Mouse (Mus musculus) CH12.LX (cell line): ENCODE measurements around the gene Sos2. TPM values are rescaled to one million over a fixed set of nuclear protein-coding genes. Genes with fewer than 3 reads are reported as not detected.

Experiments used
- DNase-seq: peaks from one replicate; pipeline ENCODE4 v3.0.0-alpha.2; 2013; ENCODE audit errors: extremely low read depth
- H3K27ac ChIP-seq: 2 replicates; pipeline ENCODE4 v1.5.1; 2012; ENCODE audit warnings: low read depth, mild to moderate bottlenecking, control low read depth, moderate library complexity; ENCODE audit not compliant: insufficient read depth
- H3K27me3 ChIP-seq: replicated peaks from 2 replicates; pipeline ENCODE3; 2012; ENCODE audit warnings: inconsistent platforms
- H3K36me3 ChIP-seq, 2 experiments: replicated peaks in 1 of 2; 2 replicates each; pipeline versions ENCODE3 to v1.6.1; 2012; ENCODE audit warnings: inconsistent platforms in 1 of 2, low read length in 1 of 2, mild to moderate bottlenecking in 1 of 2, mixed read lengths in 1 of 2, moderate library complexity in 1 of 2; ENCODE audit not compliant: control insufficient read depth in 1 of 2, insufficient read depth in 1 of 2
- H3K4me1 ChIP-seq, 2 experiments: 2 replicates each; pipeline ENCODE4 v1.6.1; 2012; ENCODE audit warnings: inconsistent platforms in 1 of 2, moderate library complexity in 1 of 2; ENCODE audit not compliant: insufficient read depth in 2 of 2, control insufficient read depth in 1 of 2
- H3K4me2 ChIP-seq: 2 replicates; pipeline ENCODE4 v1.6.1; 2012; ENCODE audit warnings: low read depth, mild to moderate bottlenecking, control low read depth; ENCODE audit not compliant: poor library complexity, insufficient read depth, severe bottlenecking
- H3K4me3 ChIP-seq, 3 experiments: fragments of 150-350 bp in 1 of 3; sonication (generic) in 1 of 3; replicated peaks in 1 of 3; 2 replicates each; pipeline versions ENCODE3 to v1.5.1; 2011 to 2012; ENCODE audit warnings: low read depth in 2 of 3, low read length in 2 of 3, mild to moderate bottlenecking in 2 of 3, moderate library complexity in 2 of 3, control low read depth in 1 of 3, improper control_type of control experiment in 1 of 3, inconsistent platforms in 1 of 3, mixed read lengths in 1 of 3; ENCODE audit not compliant: poor library complexity in 1 of 3
- H3K79me2 ChIP-seq: replicated peaks from 2 replicates; pipeline ENCODE4 v1.6.1; 2012; ENCODE audit warnings: mild to moderate bottlenecking, moderate library complexity; ENCODE audit not compliant: control insufficient read depth, poor library complexity, insufficient read depth, severe bottlenecking; ENCODE audit errors: extremely low read depth
- H3K9ac ChIP-seq: 2 replicates; pipeline ENCODE4 v1.6.1; 2012; ENCODE audit warnings: low read depth, mild to moderate bottlenecking, control low read depth, moderate library complexity; ENCODE audit not compliant: insufficient read depth
- H3K9me3 ChIP-seq: replicated peaks from 2 replicates; pipeline ENCODE3; 2012; ENCODE audit warnings: low read length, inconsistent platforms, mixed read lengths
- BHLHE40 ChIP-seq: IDR thresholded peaks from 2 replicates; pipeline ENCODE4 v1.6.1; 2011; ENCODE audit warnings: mild to moderate bottlenecking, low read depth, low read length, improper control_type of control experiment
- CHD1 ChIP-seq: IDR thresholded peaks from 2 replicates; pipeline ENCODE4 v1.6.1; 2012; ENCODE audit warnings: low read depth, low read length, improper control_type of control experiment, inconsistent platforms
- CHD2 ChIP-seq: IDR thresholded peaks from 2 replicates; pipeline ENCODE4 v1.6.1; 2011; ENCODE audit warnings: low read length, improper control_type of control experiment
- CTCF ChIP-seq, 2 experiments: IDR thresholded peaks in 1 of 2; conservative IDR thresholded peaks in 1 of 2; 2 replicates each; pipeline ENCODE4 v1.5.1; 2011 to 2012; ENCODE audit warnings: low read depth in 2 of 2, low read length in 2 of 2, improper control_type of control experiment in 1 of 2, inconsistent platforms in 1 of 2, mild to moderate bottlenecking in 1 of 2, moderate library complexity in 1 of 2
- E2F4 ChIP-seq: IDR thresholded peaks from 2 replicates; pipeline ENCODE4 v1.6.1; 2011; ENCODE audit warnings: low read depth, low read length, improper control_type of control experiment; ENCODE audit not compliant: insufficient replicate concordance
- ELF1 ChIP-seq: IDR thresholded peaks from 2 replicates; pipeline ENCODE4 v1.6.1; 2014; ENCODE audit warnings: low read depth, mild to moderate bottlenecking, inconsistent platforms, low read length, improper control_type of control experiment
- EP300 ChIP-seq: IDR thresholded peaks from 2 replicates; pipeline ENCODE4 v1.6.1; 2011; ENCODE audit warnings: low read length, improper control_type of control experiment
- ETS1 ChIP-seq: conservative IDR thresholded peaks from 2 replicates; pipeline ENCODE4 v1.6.1; 2012; ENCODE audit warnings: low read depth, mild to moderate bottlenecking, inconsistent platforms, low read length, improper control_type of control experiment, moderate library complexity
- GABPA ChIP-seq: IDR thresholded peaks from 2 replicates; pipeline ENCODE4 v1.6.1; 2012; ENCODE audit warnings: low read depth, low read length, improper control_type of control experiment, inconsistent platforms; ENCODE audit not compliant: insufficient replicate concordance
- HCFC1 ChIP-seq: IDR thresholded peaks from 2 replicates; pipeline ENCODE4 v1.6.1; 2012; ENCODE audit warnings: low read depth, mild to moderate bottlenecking, inconsistent platforms, low read length, improper control_type of control experiment
- IRF4 ChIP-seq: IDR thresholded peaks from 2 replicates; pipeline ENCODE4 v1.6.1; 2014; ENCODE audit warnings: low read depth, mild to moderate bottlenecking, inconsistent platforms, low read length, improper control_type of control experiment
- JUN ChIP-seq: IDR thresholded peaks from 2 replicates; pipeline ENCODE4 v1.6.1; 2011; ENCODE audit warnings: low read depth, mild to moderate bottlenecking, low read length, improper control_type of control experiment, moderate library complexity; ENCODE audit not compliant: insufficient read depth
- JUND ChIP-seq: conservative IDR thresholded peaks from 2 replicates; pipeline ENCODE4 v1.6.1; 2011; ENCODE audit warnings: low read depth, low read length, improper control_type of control experiment
- KAT2A ChIP-seq: IDR thresholded peaks from 2 replicates; pipeline ENCODE4 v1.6.1; 2012; ENCODE audit warnings: low read length, improper control_type of control experiment, inconsistent platforms; ENCODE audit not compliant: insufficient replicate concordance
- MAFK ChIP-seq: IDR thresholded peaks from 2 replicates; pipeline ENCODE4 v1.6.1; 2011; ENCODE audit warnings: low read length, improper control_type of control experiment; ENCODE audit not compliant: insufficient replicate concordance
- MAX ChIP-seq: IDR thresholded peaks from 2 replicates; pipeline ENCODE4 v1.6.1; 2011; ENCODE audit warnings: low read length, improper control_type of control experiment
- MAZ ChIP-seq: IDR thresholded peaks from 2 replicates; pipeline ENCODE4 v1.6.1; 2012; ENCODE audit warnings: low read depth, mild to moderate bottlenecking, inconsistent platforms, low read length, improper control_type of control experiment, moderate library complexity
- MEF2A ChIP-seq: IDR thresholded peaks from 2 replicates; pipeline ENCODE4 v1.6.1; 2014; ENCODE audit warnings: low read depth, mild to moderate bottlenecking, inconsistent platforms, low read length, improper control_type of control experiment, borderline replicate concordance
- MXI1 ChIP-seq: IDR thresholded peaks from 2 replicates; pipeline ENCODE4 v1.6.1; 2011; ENCODE audit warnings: mild to moderate bottlenecking, low read depth, low read length, improper control_type of control experiment
- MYC ChIP-seq: IDR thresholded peaks from 2 replicates; pipeline ENCODE4 v1.6.1; 2011; ENCODE audit warnings: low read depth, mild to moderate bottlenecking, improper control_type of control experiment, low read length
- NELFE ChIP-seq: IDR thresholded peaks from 2 replicates; pipeline ENCODE4 v1.6.1; 2011; ENCODE audit warnings: low read depth, low read length, improper control_type of control experiment
- NRF1 ChIP-seq: IDR thresholded peaks from 2 replicates; pipeline ENCODE4 v1.6.1; 2014; ENCODE audit warnings: low read depth, mild to moderate bottlenecking, inconsistent platforms, low read length, improper control_type of control experiment, moderate library complexity
- PAX5 ChIP-seq: IDR thresholded peaks from 2 replicates; pipeline ENCODE4 v1.6.1; 2012; ENCODE audit warnings: low read length, inconsistent platforms, mixed read lengths
- POLR2A ChIP-seq: IDR thresholded peaks from 2 replicates; pipeline ENCODE4 v1.6.1; 2011; ENCODE audit warnings: low read depth, mild to moderate bottlenecking, improper control_type of control experiment, low read length
- POLR2AphosphoS2 ChIP-seq: IDR thresholded peaks from 2 replicates; pipeline ENCODE4 v1.6.1; 2011; ENCODE audit warnings: low read depth, low read length, improper control_type of control experiment
- RAD21 ChIP-seq: IDR thresholded peaks from 2 replicates; pipeline ENCODE4 v1.6.1; 2011; ENCODE audit warnings: low read depth, mild to moderate bottlenecking, low read length, improper control_type of control experiment, moderate library complexity
- RCOR1 ChIP-seq: conservative IDR thresholded peaks from 2 replicates; pipeline ENCODE4 v1.6.1; 2012; ENCODE audit warnings: low read depth, mild to moderate bottlenecking, inconsistent platforms, low read length, improper control_type of control experiment
- SIN3A ChIP-seq: IDR thresholded peaks from 2 replicates; pipeline ENCODE4 v1.6.1; 2012; ENCODE audit warnings: low read length, improper control_type of control experiment, inconsistent platforms
- SMC3 ChIP-seq: IDR thresholded peaks from 2 replicates; pipeline ENCODE4 v1.6.1; 2011; ENCODE audit warnings: low read depth, low read length, improper control_type of control experiment
- TBP ChIP-seq: conservative IDR thresholded peaks from 2 replicates; pipeline ENCODE4 v1.6.1; 2011; ENCODE audit warnings: low read depth, low read length, improper control_type of control experiment
- TCF12 ChIP-seq: IDR thresholded peaks from 2 replicates; pipeline ENCODE4 v1.6.1; 2014; ENCODE audit warnings: low read depth, mild to moderate bottlenecking, inconsistent platforms, low read length, improper control_type of control experiment
- UBTF ChIP-seq: IDR thresholded peaks from 2 replicates; pipeline ENCODE4 v1.6.1; 2012; ENCODE audit warnings: low read depth, mild to moderate bottlenecking, inconsistent platforms, low read length, improper control_type of control experiment, moderate library complexity
- USF1 ChIP-seq: IDR thresholded peaks from 2 replicates; pipeline ENCODE4 v1.6.1; 2014; ENCODE audit warnings: low read depth, mild to moderate bottlenecking, inconsistent platforms, low read length, improper control_type of control experiment
- USF2 ChIP-seq: conservative IDR thresholded peaks from 2 replicates; pipeline ENCODE4 v1.6.1; 2011; ENCODE audit warnings: low read depth, low read length, improper control_type of control experiment
- ZC3H11A ChIP-seq: IDR thresholded peaks from 2 replicates; pipeline ENCODE4 v1.6.1; 2012; ENCODE audit warnings: low read depth, mild to moderate bottlenecking, inconsistent platforms, low read length, improper control_type of control experiment
- ZKSCAN1 ChIP-seq: IDR thresholded peaks from 2 replicates; pipeline ENCODE4 v1.6.1; 2012; ENCODE audit warnings: low read depth, inconsistent platforms, low read length, improper control_type of control experiment, borderline replicate concordance
- ZMIZ1 ChIP-seq: IDR thresholded peaks from 2 replicates; pipeline ENCODE4 v1.6.1; 2012; ENCODE audit warnings: low read depth, mild to moderate bottlenecking, inconsistent platforms, low read length, improper control_type of control experiment
- ZNF384 ChIP-seq: IDR thresholded peaks from 2 replicates; pipeline ENCODE4 v1.6.1; 2012; ENCODE audit warnings: low read depth, low read length, improper control_type of control experiment, inconsistent platforms
- dilution Hi-C: fragments of 300-500 bp; cut with MboI; formaldehyde crosslinking; loops from 2 replicates; pipeline ENCODE4 v1.14.3; 2020; ENCODE audit warnings: low sequenced_read_pairs; ENCODE audit not compliant: extremely low pct_unique_long_range_greater_than_20kb, extremely low pct_ligation_motif_present
- in situ Hi-C: fragments of 300-500 bp; cut with MboI; formaldehyde crosslinking; loops from 3 replicates; pipeline ENCODE4 v1.14.3; 2019; ENCODE audit warnings: low sequenced_read_pairs, low pct_ligation_motif_present, low pct_unique_long_range_greater_than_20kb, mixed read lengths
- polyA plus RNA-seq: library from polyadenylated mRNA; unstranded; fragments of >175 nt; gene quantifications from 2 replicates; pipeline ENCODE4 v1.2.1, GENCODE M21; 2012; ENCODE audit warnings: low read depth; ENCODE audit not compliant: insufficient read length
- total RNA-seq, 2 experiments: library from RNA; depleted of rRNA; stranded (reverse); fragments of 300-350 nt in 1 of 2; fragments of >200 nt in 1 of 2; gene quantifications; 2 replicates each; pipeline ENCODE4 v1.2.3; 2012 to 2014

Sos2 gene
- total and polyA plus RNA-seq, 3 experiments: 7.9 to 10.3 (median 9.6) TPM

GRCm38 (mm10) chr12:69582613-69583269, 98.9 kb downstream of the Sos2 start, which contains the start of gene Vcpkmt:
Gene Vcpkmt (minus strand): TSS chr12:69583028.
- H3K4me3 ChIP-seq: peak within 1 kb of the TSS; percentile 72 to 96 (median 79)
- TF ChIP-seq KAT2A (0 out of 2 replicates have a peak, but pooled peaks have one; percentile 46), POLR2AphosphoS2 (peak; percentile 86; the same call in 1 of the 2 replicates), USF1 (no peak), MAZ (0 out of 2 replicates have a peak, but pooled peaks have one; percentile 34), BHLHE40 (peak; percentile 81), NRF1 (peak; percentile 97), MAFK (no peak), JUND (no peak), TBP (peak; percentile 72; the same call in 1 of the 2 replicates), ZKSCAN1 (no peak), MAX (peak; percentile 84), IRF4 (no peak; the same call in 1 of the 2 replicates), POLR2A (peak; percentile 91), TCF12 (peak; percentile 81), MXI1 (peak; percentile 92), CHD1 (no peak), RCOR1 (no peak; the same call in 1 of the 2 replicates), JUN (no peak), ZNF384 (no peak), SMC3 (0 out of 2 replicates have a peak, but pooled peaks have one; percentile 3), EP300 (no peak), ZMIZ1 (peak; percentile 84), UBTF (peak; percentile 67; the same call in 1 of the 2 replicates), USF2 (no peak), E2F4 (no peak), NELFE (peak; percentile 85), CTCF (conservative IDR thresholded peaks at IDR 0.05 in 1 of 2, IDR thresholded peaks at IDR 0.05 in 1 of 2; ENCODE audit: low read depth in 2 of 2, low read length in 2 of 2) (no peak), GABPA (no peak), CHD2 (0 out of 2 replicates have a peak, but pooled peaks have one; percentile 11), MEF2A (peak; percentile 14; the same call in 1 of the 2 replicates), MYC (peak; percentile 78; the same call in 1 of the 2 replicates), ELF1 (peak; percentile 66), SIN3A (peak; percentile 83), ZC3H11A (no peak), ETS1 (no peak; the same call in 1 of the 2 replicates), HCFC1 (peak; percentile 71), RAD21 (no peak; the same call in 1 of the 2 replicates), PAX5 (no peak)
- H3K27me3 ChIP-seq: no peaks in the 10 kb centered on the region
- peaks cover 25 to 47% of the 10 kb centered on the region in 2 experiments for H3K36me3 ChIP-seq
- H3K9ac ChIP-seq: peak within 1 kb of the TSS; percentile 71
- peak within 1 kb of the TSS; percentile 76 for H3K4me2 ChIP-seq
- H3K27ac ChIP-seq: peak within 1 kb of the TSS; percentile 16; the same call in 1 of the 2 replicates
- H3K4me1 ChIP-seq: peaks cover 2 to 28% of the 10 kb centered on the region in 2 experiments; a peak in 2 of 4 replicates
- dilution Hi-C loops: no loop called here
- peaks cover 4% of the 10 kb centered on the region for H3K9me3 ChIP-seq
- in situ Hi-C loops: loop anchor here (10.0 to 25.0 kb wide), 2 partner anchors 112 to 370 kb away; partner anchors contain the start of gene Gm49384
- H3K79me2 ChIP-seq: peaks cover 21% of the 10 kb centered on the region
- peak; percentile 92 for DNase-seq
